Mouse (Mus musculus) leukemia stem cell, adult 10-12 weeks (primary cell): ENCODE measurements around the gene Cpa5. TPM values are rescaled to one million over a fixed set of nuclear protein-coding genes. Genes with fewer than 3 reads are reported as not detected.

Source experiments
- polyA plus RNA-seq: library from polyadenylated mRNA; stranded (reverse); fragments of >175 nt; gene quantifications from 2 replicates; pipeline ENCODE4 v1.2.3, GENCODE M21; 2012; ENCODE audit warnings: low replicate concordance

Cpa5 gene
- not detected in 2 replicates for polyA plus RNA-seq

DNA sequence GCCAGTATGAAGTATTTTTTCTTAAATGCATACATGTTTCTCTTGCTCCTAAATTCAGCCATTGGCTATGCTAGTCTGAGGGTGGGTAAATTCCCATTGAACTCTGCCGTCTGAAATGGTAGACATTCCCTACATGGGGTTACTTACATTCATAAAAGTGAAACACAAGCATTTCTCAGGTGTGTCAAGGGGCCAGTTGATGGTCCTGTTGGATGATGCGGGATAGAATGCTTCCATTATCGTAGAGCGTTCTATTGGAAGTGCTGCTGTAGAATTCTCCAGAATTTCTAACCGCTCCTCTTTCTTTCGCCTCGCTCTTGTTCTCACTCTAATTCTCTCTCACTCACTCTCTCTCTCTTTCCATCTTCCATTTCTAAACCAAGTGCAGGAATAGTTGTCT lies at the start of gene Cpa5:
TSS of gene Cpa5 (plus strand) at position 301 of the 400 bp plus-strand sequence.

DNA sequence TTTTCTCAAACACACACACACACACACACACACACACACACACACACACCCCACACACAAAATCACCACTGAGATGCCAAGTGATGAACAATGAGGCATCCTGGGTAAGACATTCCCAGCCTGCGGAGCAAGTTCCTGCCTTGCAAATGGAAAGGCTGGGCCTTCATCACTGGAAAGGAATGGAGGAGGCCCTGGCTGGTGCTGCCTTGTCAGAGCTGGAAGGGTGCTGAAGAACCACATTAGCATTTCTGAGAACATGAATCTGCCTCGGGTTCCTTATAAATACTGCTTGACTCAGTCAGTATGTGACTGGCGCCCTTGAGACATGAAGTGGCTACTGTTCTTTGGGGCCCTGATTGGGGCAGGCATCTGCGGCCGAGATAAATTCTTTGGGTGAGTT lies 42.7 kb upstream of the Cpa5 start, which contains the start of gene Cpa4:
TSS of gene Cpa4 (plus strand) at position 301 of the 400 bp plus-strand sequence.

DNA sequence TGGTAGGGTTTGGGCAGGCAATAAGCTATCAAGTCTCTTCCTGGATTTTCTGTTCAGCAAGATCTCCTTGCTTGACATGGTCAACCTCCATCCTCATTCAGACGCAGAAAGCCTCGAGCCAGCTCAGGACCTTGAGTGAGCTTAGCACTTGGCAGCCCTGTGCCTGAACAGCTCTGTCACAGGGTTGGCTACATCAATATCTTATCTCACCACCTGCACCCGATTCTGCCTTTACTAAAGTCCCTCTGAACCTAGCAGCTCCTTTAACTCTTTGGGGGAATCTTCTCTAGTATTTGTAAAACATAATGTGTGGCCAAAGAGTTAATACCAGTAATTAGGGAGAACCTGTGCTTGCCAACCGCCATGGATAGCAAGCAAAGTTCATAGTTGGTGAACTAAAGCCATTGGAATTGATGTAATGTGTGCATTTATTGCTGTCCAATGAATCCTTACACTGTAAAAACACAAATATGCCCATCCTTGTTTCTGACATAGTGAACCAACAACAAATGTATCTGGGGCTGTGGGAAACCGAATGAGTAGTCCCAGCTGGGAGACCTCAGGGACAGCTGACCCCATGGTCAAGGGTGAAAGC lies 28.0 kb downstream of the Cpa5 start, which contains the start of gene Cpa1:
TSS of gene Cpa1 (plus strand) at position 545 of the 595 bp plus-strand sequence.

Other genes with a start within 250 kb of the Cpa5 start
- 7.8 and 64.0 TPM in 2 replicates for gene Zc3hc1, start 220.0 kb upstream of the Cpa5 start, polyA plus RNA-seq
- gene Klhdc10, start 209.1 kb upstream of the Cpa5 start, polyA plus RNA-seq = 16.2 and 21.6 TPM in 2 replicates
- gene Tmem209, start 101.2 kb upstream of the Cpa5 start, polyA plus RNA-seq = 2.5 and 10.6 TPM in 2 replicates
- gene Ssmem1, start 101.2 kb upstream of the Cpa5 start, polyA plus RNA-seq = not detected in 2 replicates
- not detected in 2 replicates for gene Cpa2, start 69.4 kb upstream of the Cpa5 start, polyA plus RNA-seq
- gene Cpa4, start 42.6 kb upstream of the Cpa5 start, polyA plus RNA-seq = not detected in 2 replicates
- gene Cpa1, start 28.2 kb downstream of the Cpa5 start, polyA plus RNA-seq = 0.11 TPM in 1 of 2 replicates, not detected in the other
- gene Cep41, start 82.7 kb downstream of the Cpa5 start, polyA plus RNA-seq = 34.0 and 34.1 TPM in 2 replicates
- 1.5 and 18.1 TPM in 2 replicates for gene Mest, start 112.5 kb downstream of the Cpa5 start, polyA plus RNA-seq